Mouse (Mus musculus) right cerebral cortex, postnatal 36 days (tissue): ENCODE data around the gene Myod1.

ENCODE experiments used
- DNase-seq, 2 experiments: peaks; one replicate each; pipeline ENCODE4 v3.0.0; 2022; ENCODE audit warnings: low spot score in 2 of 2, mixed read lengths in 1 of 2

Gene Myod1

DNA sequence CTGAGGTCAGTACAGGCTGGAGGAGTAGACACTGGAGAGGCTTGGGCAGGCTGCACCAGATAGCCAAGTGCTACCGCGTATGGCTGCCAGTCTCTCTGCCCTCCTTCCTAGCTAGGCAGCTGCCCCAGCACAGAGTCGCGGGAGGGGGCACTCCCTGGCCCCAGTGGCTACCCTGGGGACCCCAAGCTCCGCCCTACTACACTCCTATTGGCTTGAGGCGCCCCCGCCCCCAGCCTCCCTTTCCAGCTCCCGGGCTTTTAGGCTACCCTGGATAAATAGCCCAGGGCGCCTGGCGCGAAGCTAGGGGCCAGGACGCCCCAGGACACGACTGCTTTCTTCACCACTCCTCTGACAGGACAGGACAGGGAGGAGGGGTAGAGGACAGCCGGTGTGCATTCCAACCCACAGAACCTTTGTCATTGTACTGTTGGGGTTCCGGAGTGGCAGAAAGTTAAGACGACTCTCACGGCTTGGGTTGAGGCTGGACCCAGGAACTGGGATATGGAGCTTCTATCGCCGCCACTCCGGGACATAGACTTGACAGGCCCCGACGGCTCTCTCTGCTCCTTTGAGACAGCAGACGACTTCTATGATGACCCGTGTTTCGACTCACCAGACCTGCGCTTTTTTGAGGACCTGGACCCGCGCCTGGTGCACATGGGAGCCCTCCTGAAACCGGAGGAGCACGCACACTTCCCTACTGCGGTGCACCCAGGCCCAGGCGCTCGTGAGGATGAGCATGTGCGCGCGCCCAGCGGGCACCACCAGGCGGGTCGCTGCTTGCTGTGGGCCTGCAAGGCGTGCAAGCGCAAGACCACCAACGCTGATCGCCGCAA lies at the start of gene Myod1:
Gene Myod1, plus strand, starts transcription at position 303 of the 836 bp plus-strand sequence.
- DNase-seq, result no peak

DNA sequence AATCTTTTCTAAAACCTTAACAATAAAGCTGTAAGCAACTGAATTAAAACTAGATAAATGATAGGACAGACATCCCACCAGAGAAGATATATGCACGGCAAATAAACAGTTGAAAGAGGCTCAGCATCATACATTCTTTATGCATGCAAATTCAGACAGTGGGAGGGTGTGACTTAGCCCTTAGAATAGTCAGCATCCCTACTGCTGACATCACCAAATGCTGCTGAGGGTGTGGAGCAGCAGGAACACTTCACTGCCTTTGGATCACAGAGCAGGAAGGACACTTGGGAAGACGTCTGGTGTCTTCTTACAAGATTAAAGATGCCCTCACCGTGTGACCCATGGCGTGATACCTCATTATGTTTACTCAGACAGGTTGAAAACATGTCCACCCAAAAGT lies 48.4 kb upstream of the Myod1 start:
- peak in 1 of 2 experiments; percentile 42 for DNase-seq

GRCm38 (mm10) chr7:46337397-46337796 lies 38.9 kb upstream of the Myod1 start:
- no peak for DNase-seq

- no peak for DNase-seq
Measured at GRCm38 (mm10) chr7:46339818-46340217, 36.5 kb upstream of the Myod1 start.

DNA sequence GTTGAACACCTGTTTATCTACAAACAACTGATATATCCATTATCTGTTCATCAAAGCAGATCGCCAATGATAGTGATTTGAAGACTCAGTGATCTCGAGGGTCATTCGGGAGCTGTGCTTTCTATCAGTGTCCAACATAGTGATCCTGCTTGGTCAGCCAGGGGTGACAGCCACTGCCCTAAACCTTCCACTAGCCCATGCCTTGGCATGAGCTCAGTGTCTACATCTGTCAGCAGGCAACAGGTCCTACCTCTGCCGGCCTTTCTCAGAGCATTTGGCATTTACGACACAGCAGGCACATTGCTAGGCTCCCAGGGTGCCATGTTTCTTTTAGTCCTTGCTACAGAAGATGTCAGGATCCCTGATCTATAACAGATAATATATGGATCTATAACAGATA lies 36.0 kb upstream of the Myod1 start:
- DNase-seq, result no peak

DNA sequence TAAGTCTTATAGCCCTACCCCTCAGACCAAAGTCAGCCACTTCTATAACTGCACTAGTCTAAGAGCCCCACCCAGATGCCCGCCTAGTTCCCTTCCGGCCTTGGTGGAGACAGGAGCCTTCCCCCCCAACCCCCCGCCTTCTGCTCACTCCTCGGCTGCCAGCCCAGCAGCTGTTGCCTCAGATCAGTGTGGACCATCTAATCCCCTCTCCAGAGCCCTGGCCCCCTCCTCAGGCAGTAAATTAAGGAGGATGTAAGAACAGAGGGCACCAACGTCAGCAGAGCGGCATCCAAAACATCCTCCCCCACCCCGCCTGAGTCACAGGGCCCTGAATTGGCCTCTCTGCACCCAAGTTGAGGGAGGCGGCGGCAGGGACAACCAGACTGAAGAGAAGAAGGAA lies 34.8 kb upstream of the Myod1 start:
- no peak for DNase-seq

DNA sequence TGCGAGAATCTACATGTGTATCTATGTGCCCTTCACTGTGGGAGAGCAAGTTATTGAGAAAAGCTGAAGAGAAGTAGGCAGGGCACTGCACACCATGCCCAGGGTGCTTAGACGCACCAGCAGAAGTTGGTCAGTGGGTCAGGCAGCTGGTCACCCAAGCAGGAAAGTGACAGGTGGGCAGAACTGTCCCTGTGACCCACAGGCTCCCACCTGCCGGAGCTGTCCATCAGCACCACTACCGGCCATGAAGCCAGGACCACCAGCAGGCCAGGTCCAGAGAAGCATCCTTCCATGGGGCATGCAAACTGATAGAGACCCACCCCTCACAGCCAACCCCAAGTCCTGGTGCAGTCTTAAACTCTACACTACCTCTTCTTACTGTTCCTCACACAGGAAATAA lies 28.6 kb upstream of the Myod1 start:
- no peak for DNase-seq

DNA sequence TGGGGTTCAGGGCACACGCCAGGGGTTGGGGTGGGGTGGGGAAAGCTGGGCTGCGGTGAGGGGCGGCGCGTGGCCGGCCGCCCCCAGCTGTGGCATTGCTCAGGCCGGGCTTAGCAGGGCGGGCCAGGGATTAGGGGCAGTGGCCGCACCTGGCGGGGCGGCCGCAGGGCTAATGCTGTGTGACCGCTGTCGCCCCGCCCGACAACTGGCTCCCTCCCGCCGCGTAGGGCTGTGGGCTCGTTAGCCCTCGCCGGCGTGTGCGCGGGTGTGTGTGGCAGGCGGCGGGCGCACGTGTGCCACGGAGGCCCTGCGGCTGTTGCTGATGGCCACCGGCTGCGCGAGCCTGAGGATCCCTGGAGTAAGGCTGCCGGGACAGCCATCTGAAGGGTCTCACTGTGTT lies 27.5 kb upstream of the Myod1 start:
- DNase-seq, result peak in 1 of 2 experiments; percentile 9

DNA sequence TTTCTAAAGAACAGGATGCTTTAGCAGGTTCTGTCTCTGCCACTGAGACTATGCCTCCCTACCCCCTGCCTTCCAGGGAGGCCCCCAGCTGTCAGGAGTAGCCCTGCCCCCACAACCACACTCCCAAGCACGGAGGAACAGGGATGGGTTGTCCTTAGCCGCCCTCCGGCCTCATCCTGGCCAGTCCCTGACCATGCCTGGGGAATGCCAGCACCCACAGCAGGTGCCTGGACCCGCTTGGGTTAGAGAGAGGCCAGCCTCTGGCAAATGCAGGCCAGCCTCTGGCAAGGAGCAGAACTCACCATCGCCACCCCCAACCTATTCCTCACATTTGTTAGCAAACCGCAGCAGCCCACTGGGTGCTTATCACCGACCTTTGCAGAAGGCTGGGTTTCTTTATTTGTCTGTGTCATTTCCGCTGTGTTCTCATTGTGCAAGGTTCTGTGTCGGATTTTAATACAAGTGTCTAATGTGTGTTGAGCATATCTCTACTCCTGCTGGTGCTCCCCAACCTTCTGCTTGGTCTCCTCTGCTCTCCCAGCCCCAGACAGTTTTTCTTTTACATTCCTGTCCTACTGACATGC lies 26.1 kb upstream of the Myod1 start:
- no peak for DNase-seq

DNA sequence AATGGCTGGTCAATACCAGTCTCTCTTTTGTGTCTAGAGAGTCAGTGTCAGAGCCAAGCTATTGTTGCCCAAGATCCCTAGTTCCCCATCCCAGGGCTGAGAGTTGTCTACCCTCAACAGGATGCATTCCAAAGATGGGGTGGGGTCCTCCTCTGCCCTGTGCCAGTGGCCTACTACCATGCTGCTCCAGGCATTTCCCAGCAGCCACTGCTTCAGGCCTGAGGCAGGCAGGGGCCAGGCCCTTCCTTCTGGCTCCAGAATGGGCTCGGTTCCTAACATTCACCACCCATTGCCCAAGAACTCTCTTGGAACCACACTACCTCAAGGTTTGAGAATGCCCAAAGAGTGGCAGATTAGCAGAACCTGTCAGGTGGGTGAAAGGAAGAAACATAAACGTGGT lies 23.5 kb upstream of the Myod1 start:
- no peak for DNase-seq

GRCm38 (mm10) chr7:46353216-46353615 lies 23.1 kb upstream of the Myod1 start:
- no peak for DNase-seq

GRCm38 (mm10) chr7:46353875-46354274 lies 22.4 kb upstream of the Myod1 start:
- no peak for DNase-seq

DNA sequence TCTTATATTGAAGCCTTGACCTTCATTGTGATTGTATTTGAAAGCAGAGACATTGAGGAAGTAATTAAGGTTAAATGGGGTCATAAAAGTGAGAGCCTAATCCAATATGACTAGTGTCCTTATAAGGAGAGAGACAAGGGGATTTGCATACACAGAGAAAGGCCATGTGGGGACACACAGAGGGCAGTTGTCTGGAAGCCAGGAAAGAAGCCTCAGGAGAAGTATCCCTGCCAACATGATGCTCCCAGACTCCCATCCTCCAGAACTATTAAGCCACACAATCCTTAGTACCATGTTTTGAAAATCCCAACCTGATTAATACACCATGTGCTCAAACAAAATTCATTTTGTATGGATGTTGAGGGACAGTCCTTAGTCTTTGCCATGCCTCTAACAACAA lies 14.5 kb upstream of the Myod1 start:
- no peak for DNase-seq

DNA sequence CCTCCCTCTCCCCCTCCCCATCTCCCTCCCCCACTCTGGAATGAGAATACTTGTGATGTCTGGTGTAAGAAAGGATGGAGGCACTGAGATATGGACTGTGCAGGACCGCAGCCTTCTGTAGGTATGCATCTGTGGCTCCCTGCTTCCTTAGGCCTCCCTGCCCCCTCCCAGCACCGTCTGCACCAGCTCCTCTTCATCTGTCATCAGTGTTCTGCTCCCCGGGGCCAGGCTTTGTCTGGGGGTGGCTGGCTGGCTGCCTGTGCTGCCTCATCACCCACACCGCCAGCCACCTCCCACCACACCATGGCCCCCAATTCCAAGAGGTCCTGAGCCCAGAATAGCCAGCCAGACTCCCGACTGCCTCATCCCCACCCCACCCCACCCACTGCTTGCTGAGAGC lies 12.1 kb upstream of the Myod1 start:
- no peak for DNase-seq

GRCm38 (mm10) chr7:46365810-46366209 lies 10.5 kb upstream of the Myod1 start:
- DNase-seq, result no peak

GRCm38 (mm10) chr7:46371104-46371503 lies 5.2 kb upstream of the Myod1 start:
- DNase-seq, result no peak

- DNase-seq, result no peak
Measured at GRCm38 (mm10) chr7:46377008-46377346, 703 bp downstream of the Myod1 start.

DNA sequence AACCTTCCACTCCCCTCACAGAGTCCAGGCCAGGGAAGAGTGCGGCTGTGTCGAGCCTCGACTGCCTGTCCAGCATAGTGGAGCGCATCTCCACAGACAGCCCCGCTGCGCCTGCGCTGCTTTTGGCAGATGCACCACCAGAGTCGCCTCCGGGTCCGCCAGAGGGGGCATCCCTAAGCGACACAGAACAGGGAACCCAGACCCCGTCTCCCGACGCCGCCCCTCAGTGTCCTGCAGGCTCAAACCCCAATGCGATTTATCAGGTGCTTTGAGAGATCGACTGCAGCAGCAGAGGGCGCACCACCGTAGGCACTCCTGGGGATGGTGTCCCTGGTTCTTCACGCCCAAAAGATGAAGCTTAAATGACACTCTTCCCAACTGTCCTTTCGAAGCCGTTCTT lies 1.8 kb downstream of the Myod1 start:
- DNase-seq, result no peak

DNA sequence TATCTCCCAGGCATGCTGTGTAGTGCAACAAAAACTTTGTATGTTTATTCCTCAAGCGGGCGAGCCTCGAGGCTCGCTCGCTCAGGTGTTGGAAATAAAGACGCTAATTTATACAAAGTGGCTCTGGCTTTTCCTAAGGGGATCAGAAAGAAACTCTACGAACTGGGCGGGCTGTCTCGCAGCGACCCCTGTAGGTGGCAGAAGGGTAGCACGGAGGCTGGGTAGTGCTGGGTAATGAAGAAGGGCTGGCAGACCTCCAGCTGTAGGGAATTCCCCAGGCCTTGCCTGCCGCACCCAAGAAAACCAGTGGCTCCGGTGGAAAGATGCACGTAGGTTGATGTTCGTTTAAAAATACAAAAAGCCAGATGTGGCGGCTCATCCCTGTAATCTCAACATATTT lies 2.7 kb downstream of the Myod1 start:
- DNase-seq, result peak; percentile 50 to 51

DNA sequence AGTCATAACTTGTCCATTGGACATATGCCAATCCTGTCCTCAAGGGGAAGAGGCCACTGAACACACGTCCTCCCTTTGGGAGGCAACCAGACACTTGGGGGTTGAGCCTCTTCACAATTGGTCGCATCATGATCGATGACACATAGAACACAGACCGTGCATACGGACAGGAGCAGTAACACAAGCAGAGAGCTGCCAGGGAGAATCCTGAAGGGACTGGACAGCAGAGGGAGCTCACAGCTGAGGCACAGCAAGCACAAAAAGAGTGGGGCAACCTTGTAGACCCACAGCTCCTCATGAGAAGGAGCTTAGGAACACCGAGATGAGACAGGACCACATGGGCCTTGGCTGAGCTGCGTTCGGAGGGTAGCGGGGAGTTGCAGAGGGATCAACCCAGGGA lies 4.4 kb downstream of the Myod1 start:
- DNase-seq, result no peak

GRCm38 (mm10) chr7:46387430-46387829 lies 11.2 kb downstream of the Myod1 start:
- DNase-seq, result no peak

- no peak for DNase-seq
Measured at GRCm38 (mm10) chr7:46389456-46390085, 13.3 kb downstream of the Myod1 start.

DNA sequence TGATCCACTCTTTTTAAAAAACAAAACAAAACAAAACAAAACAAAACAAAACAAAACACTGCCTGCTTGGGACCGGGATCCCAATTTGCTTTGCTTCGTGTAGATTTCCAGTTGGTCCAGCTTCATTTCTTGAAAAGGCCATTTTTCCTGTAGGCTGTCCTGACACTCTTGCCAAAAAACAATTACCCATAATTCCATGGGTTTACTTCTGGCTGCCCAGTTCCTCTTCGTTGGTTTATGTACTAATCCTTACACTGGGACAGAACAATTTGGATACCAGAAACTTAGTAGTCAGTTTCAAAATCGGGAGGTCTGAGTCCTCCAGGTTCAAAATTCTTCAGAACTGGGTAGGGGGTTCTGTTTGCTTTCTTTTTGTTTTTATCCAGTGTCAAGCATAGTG lies 14.0 kb downstream of the Myod1 start:
- no peak for DNase-seq
